Mouse (Mus musculus) forebrain, embryonic 13.5 days (tissue): ENCODE measurements around the gene Pigu. TPM values are rescaled to one million over a fixed set of nuclear protein-coding genes. Genes with fewer than 3 reads are reported as not detected.

Source experiments
- ATAC-seq: fragments of 200-750 bp; cut with Nextera tagmentation; 2 replicates; pipeline ENCODE4 v1.8.0; 2017
- H3K27ac ChIP-seq: fragments of 300-500 bp; sonication (generic); 2 replicates; pipeline ENCODE4 v1.5.1; 2015; ENCODE audit warnings: inconsistent platforms, mild to moderate bottlenecking, moderate library complexity
- H3K27me3 ChIP-seq: fragments of 300-500 bp; sonication (generic); 2 replicates; pipeline ENCODE4 v1.6.1; 2015; ENCODE audit warnings: mild to moderate bottlenecking, inconsistent platforms
- H3K36me3 ChIP-seq: fragments of 300-500 bp; sonication (generic); 2 replicates; pipeline ENCODE4 v1.6.1; 2015; ENCODE audit warnings: mild to moderate bottlenecking, inconsistent platforms; ENCODE audit not compliant: poor library complexity, severe bottlenecking
- H3K4me1 ChIP-seq: fragments of 300-500 bp; sonication (generic); 2 replicates; pipeline ENCODE4 v1.6.1; 2015; ENCODE audit warnings: inconsistent platforms
- H3K4me2 ChIP-seq: fragments of 300-500 bp; sonication (generic); 2 replicates; pipeline ENCODE4 v1.6.1; 2015; ENCODE audit warnings: inconsistent platforms, mild to moderate bottlenecking, moderate library complexity
- H3K4me3 ChIP-seq: fragments of 300-500 bp; sonication (generic); 2 replicates; pipeline ENCODE4 v1.5.1; 2015; ENCODE audit warnings: mild to moderate bottlenecking, inconsistent platforms
- H3K9ac ChIP-seq: fragments of 300-500 bp; sonication (generic); 2 replicates; pipeline ENCODE4 v1.6.1; 2015; ENCODE audit warnings: mild to moderate bottlenecking, inconsistent platforms
- H3K9me3 ChIP-seq: fragments of 300-500 bp; sonication (generic); replicated peaks from 2 replicates; pipeline ENCODE4 v1.6.1; 2016; ENCODE audit warnings: inconsistent platforms
- WGBS: fragments of 180-500 bp; shearing (Covaris S2); methylation state at CpG from one replicate; pipeline ENCODE4 v1.1.7; 2015; 5-methylcytosine and 5-hydroxymethylcytosine counted together
- polyA plus RNA-seq: library from polyadenylated mRNA; unstranded; fragments of >200 nt; fragmentation: Nextera tagmentation; extraction: Ambion mirVana; gene quantifications from 2 replicates; pipeline ENCODE4 v1.2.1, GENCODE M21; 2015

Pigu gene
- polyA plus RNA-seq, 1 experiment from 2014 or later: 44.6 TPM

DNA sequence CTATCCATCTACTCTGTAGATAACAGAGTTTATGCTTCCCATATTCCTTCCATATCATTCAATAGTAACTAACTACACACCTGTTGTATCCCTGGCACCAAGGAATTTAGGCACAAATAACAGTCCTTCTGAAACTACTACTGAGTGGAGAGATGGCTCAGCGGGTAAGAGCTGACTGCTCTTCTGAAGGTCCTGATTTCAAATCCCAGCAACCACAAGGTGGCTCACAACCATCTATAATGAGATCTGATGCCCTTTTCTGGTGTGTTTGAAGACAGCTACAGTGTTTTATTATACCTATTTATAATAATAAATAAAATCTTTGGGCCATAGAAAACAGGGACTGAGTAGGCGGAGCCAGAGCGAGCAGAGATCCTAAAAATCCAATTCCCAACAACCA, 2.8 kb downstream of the Pigu start:
- no peaks in the 10 kb centered on the region for H3K9me3 ChIP-seq
- 91% methylated on average over 3 of the region's 3 CpGs for WGBS
- no peak for ATAC-seq
- peaks cover 14% of the 10 kb centered on the region for H3K4me1 ChIP-seq
- H3K9ac ChIP-seq: no peak overlapping the region
- no peak overlapping the region for H3K4me2 ChIP-seq
- no peaks in the 10 kb centered on the region for H3K27me3 ChIP-seq
- no peaks in the 10 kb centered on the region for H3K36me3 ChIP-seq
- H3K27ac ChIP-seq: no peak overlapping the region
- H3K4me3 ChIP-seq: no peak overlapping the region

DNA sequence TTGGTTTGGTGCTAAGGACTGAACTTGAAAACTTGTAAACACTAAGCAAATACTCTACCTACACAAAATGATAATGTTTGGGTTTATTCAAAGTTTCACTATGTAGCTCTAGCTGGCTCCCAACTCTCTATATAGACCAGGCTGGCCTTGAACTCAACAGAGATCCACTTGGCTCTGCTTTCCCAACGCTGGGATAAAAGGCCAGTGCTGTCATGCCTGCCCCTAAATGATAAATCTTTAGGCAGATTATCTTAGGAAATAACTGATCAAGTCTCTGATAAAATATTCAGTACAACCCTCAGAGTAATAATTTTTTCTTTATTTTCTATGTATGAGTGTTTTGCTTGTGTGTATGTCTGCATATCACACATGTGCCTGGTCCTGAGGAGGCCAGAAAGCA, 10.6 kb downstream of the Pigu start:
- Histone ChIP-seq H3K36me3 (peaks cover 24% of the 10 kb centered on the region; the same call in 1 of the 2 replicates), H3K27me3 (no peaks in the 10 kb centered on the region), H3K9me3 (no peaks in the 10 kb centered on the region), H3K9ac (no peak overlapping the region), H3K27ac (no peak overlapping the region), H3K4me3 (no peak overlapping the region), H3K4me2 (no peak overlapping the region), H3K4me1 (no peaks in the 10 kb centered on the region)
- WGBS: 76% methylated on average over 1 of the region's 1 CpGs
- ATAC-seq: no peak

DNA sequence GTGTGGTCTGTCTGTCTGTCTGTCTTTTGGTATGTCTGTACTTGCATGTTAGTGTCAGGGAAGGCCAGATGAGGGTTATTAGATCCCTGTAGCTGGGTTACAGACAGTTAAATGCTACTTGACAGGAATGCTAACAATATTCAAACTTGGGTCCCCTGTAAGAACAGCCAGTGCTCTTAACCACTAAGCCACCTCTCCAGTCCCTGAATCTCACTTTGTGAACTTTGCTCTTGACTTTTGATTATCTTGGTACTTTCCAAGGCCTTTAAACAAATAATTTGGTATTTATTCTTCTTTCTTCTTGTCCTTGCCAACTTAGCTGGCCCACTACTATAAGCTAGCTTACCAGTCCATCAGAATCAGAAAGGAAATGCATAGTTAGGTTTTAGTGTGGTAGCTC, 17.1 kb downstream of the Pigu start:
- no peak overlapping the region for H3K4me3 ChIP-seq

DNA sequence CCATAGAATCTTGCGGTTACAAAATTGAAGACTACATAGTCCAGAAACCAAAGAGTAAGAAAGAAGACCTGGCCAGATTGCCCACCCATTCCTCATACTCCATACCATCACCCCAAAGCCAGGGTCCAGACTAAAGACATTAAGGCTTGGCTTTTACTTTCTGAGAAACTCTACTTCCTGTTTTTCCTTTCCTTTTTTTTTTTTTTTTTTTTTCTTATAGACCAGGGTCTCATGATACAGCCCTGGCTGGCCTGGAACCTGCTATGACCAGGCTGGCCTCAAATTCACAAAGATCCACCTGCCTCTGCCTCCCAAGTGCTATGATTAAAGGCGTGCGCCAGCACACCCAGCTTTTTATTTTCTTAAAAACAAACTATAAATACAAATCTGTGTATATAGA, 21.0 kb downstream of the Pigu start:
- H3K9me3 ChIP-seq: no peaks in the 10 kb centered on the region
- H3K9ac ChIP-seq: no peak overlapping the region
- 97% methylated on average over 3 of the region's 3 CpGs for WGBS
- H3K27me3 ChIP-seq: no peaks in the 10 kb centered on the region
- no peaks in the 10 kb centered on the region for H3K4me1 ChIP-seq
- H3K27ac ChIP-seq: no peak overlapping the region
- no peak overlapping the region for H3K4me3 ChIP-seq
- H3K4me2 ChIP-seq: no peak overlapping the region
- no peak for ATAC-seq
- peaks cover 35% of the 10 kb centered on the region for H3K36me3 ChIP-seq

More for the DNA sequence above, 17.1 kb downstream of the Pigu start:
- no peaks in the 10 kb centered on the region for H3K27me3 ChIP-seq
- no peaks in the 10 kb centered on the region for H3K9me3 ChIP-seq
- no peak overlapping the region for H3K4me2 ChIP-seq
- ATAC-seq: no peak
- no peak overlapping the region for H3K9ac ChIP-seq
- no peaks in the 10 kb centered on the region for H3K4me1 ChIP-seq
- peaks cover 28% of the 10 kb centered on the region for H3K36me3 ChIP-seq
- H3K27ac ChIP-seq: no peak overlapping the region

DNA sequence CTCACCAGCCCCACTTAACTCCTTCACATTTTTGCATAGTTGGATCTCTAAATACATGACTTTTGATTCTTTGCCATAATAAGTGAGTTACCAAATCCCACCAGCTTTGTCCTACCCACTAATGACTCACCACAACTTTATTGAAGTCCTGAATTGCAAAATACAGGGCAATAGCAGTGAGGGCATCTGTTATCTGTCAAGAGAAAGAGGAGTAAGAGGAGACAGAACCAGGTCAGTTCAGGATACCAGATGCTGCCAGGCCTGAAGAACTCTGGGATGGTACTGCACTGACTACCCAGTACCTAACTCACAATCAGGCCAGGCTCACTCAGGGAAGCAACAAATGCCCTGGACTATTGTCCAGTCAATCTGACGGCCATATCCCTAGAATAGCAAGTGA, 22.0 kb downstream of the Pigu start:
- no peaks in the 10 kb centered on the region for H3K27me3 ChIP-seq
- H3K4me2 ChIP-seq: no peak overlapping the region
- 81% methylated on average over 1 of the region's 1 CpGs for WGBS
- no peak overlapping the region for H3K4me3 ChIP-seq
- no peaks in the 10 kb centered on the region for H3K4me1 ChIP-seq
- no peaks in the 10 kb centered on the region for H3K9me3 ChIP-seq
- no peak for ATAC-seq
- H3K9ac ChIP-seq: no peak overlapping the region
- peaks cover 44% of the 10 kb centered on the region for H3K36me3 ChIP-seq
- H3K27ac ChIP-seq: no peak overlapping the region

DNA sequence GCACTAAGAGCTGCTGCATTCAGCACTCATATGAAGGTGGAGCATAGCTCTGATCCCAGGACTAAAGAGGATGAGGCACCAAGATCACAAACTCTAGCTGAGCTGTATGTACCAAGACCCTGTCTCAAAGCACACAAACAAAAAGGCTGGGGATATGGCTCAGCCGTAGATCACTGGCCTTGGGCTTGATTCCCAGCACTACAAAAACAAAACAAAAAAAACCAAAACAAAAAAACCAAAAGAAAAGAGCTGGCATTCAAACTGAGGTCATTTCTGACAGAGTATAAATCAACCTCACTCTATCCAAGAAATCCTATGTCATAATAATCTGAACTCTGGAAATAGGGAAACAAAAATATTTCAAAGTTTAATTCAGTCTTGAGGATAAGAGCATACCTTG, 23.8 kb downstream of the Pigu start:
- no peak overlapping the region for H3K27ac ChIP-seq
- peaks cover 51% of the 10 kb centered on the region for H3K36me3 ChIP-seq
- H3K4me2 ChIP-seq: no peak overlapping the region
- no peaks in the 10 kb centered on the region for H3K4me1 ChIP-seq
- no peak overlapping the region for H3K9ac ChIP-seq
- WGBS: 88% methylated on average over 1 of the region's 1 CpGs
- no peaks in the 10 kb centered on the region for H3K27me3 ChIP-seq
- H3K4me3 ChIP-seq: no peak overlapping the region
- H3K9me3 ChIP-seq: no peaks in the 10 kb centered on the region
- ATAC-seq: no peak

DNA sequence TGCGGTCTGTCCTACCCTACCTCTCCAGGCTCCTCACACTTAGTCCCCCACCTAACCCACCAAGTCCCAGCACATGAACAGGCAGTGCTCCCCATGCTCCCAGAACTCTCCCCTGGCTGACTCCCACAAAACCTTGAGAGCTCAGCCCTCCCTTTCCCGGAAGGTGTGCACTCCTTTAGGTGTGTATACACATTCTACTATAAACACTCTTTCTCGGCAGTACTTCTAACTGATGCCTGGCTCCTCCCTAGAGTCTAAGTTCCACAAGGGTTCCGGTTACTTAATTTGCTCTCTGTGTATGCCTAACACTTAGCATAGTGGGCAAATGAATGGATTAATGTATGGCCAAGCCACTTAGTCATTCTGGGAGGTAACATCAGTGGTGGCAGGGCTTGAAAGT, 25.9 kb downstream of the Pigu start:
- no peak for ATAC-seq
- Histone ChIP-seq H3K9me3 (no peaks in the 10 kb centered on the region), H3K36me3 (peaks cover 65% of the 10 kb centered on the region), H3K27me3 (no peaks in the 10 kb centered on the region), H3K27ac (no peak overlapping the region), H3K4me2 (no peak overlapping the region), H3K9ac (no peak overlapping the region), H3K4me1 (no peaks in the 10 kb centered on the region), H3K4me3 (no peak overlapping the region)
- WGBS: 94% methylated on average over 4 of the region's 4 CpGs

DNA sequence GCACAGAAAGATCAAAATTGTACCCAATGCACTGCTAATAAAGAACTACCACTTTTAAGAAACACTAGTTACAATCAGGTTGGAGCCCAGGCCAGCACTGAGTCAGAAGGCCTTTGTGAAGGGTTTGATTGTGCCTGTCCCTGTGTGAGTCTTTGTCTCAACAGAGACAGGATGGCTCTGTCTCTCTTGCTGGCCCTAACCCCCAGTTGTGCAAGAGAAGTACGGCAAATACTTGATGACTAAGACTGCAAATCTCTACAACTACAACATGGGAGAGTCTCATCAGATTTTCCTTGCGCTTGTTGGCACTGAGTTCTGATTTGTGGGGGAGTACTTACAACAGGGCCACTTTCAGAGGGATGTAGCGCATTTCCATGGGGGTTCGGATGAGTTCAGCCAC, 26.4 kb downstream of the Pigu start:
- 95% methylated on average over 4 of the region's 4 CpGs for WGBS
- Histone ChIP-seq H3K4me1 (no peaks in the 10 kb centered on the region), H3K4me2 (no peak overlapping the region), H3K9me3 (no peaks in the 10 kb centered on the region), H3K36me3 (peaks cover 68% of the 10 kb centered on the region), H3K9ac (no peak overlapping the region), H3K27me3 (no peaks in the 10 kb centered on the region), H3K27ac (no peak overlapping the region), H3K4me3 (no peak overlapping the region)
- ATAC-seq: no peak

DNA sequence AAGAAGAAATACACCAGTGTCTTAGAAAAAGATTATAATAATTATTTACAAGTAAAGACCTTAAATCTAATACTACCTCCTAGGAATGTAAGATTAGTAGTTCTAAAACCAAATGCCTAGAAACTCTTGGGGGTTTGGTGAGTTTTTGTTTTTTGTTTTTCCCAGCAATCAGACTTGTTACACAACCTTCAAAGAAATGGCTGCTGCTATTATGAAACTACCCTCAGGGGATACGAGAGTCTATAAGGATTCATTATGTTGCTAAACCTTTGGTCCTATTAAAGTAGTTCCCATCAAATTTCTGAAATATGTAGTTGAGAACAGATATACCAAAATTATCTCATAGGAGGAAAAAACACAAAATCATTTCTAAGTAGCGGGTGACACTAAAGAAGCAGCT, 27.5 kb downstream of the Pigu start:
- no peak overlapping the region for H3K4me2 ChIP-seq
- no peaks in the 10 kb centered on the region for H3K4me1 ChIP-seq
- no peak overlapping the region for H3K4me3 ChIP-seq
- H3K9me3 ChIP-seq: no peaks in the 10 kb centered on the region
- H3K9ac ChIP-seq: no peak overlapping the region
- ATAC-seq: no peak
- no peaks in the 10 kb centered on the region for H3K27me3 ChIP-seq
- H3K27ac ChIP-seq: no peak overlapping the region
- peaks cover 63% of the 10 kb centered on the region for H3K36me3 ChIP-seq
- 93% methylated on average over 2 of the region's 2 CpGs for WGBS

DNA sequence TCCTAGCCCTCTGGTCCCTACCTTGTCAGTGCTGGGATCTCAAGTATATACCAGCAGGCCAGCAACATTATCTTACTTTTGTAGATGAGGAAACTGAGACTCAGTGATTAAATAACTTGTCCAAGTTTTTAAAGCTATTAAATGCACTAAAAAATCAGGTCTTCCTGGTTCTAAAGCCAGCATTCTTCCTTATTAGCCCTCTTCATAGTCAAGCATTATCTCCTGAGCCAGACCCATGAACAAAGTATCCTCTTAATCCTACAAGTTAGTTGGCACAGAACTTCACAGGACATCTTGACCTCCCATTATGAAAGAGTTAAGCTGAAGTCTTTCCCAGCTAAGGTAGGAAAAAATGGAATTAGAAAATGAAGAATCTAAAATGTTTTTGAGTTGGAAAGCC, 28.3 kb downstream of the Pigu start:
- Histone ChIP-seq H3K27me3 (no peaks in the 10 kb centered on the region), H3K4me1 (no peaks in the 10 kb centered on the region), H3K4me3 (no peak overlapping the region), H3K36me3 (peaks cover 55% of the 10 kb centered on the region), H3K4me2 (no peak overlapping the region), H3K27ac (no peak overlapping the region), H3K9me3 (no peaks in the 10 kb centered on the region), H3K9ac (no peak overlapping the region)
- ATAC-seq: no peak

DNA sequence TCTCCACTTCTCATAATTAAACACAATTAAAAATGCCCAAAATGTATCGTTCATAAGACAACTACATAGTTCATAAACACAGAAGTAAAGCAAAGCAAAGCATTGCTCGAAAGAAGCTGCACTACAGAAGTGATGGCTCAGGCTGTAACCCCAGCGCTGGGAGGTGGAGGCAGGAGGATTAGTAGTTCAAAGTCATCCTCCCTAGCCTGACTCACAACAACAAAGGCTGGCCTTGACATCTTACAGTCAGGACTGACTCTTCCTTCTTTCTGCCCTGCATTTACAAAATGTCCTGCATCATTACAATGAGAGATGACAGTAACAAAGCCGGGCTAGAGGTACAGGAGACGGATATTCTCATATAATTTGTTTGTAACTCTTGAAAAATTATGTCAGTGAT, 29.3 kb downstream of the Pigu start:
- WGBS: 93% methylated on average over 5 of the region's 5 CpGs
- Histone ChIP-seq H3K9ac (no peak overlapping the region), H3K27ac (no peak overlapping the region), H3K27me3 (no peaks in the 10 kb centered on the region), H3K4me1 (no peaks in the 10 kb centered on the region), H3K4me3 (no peak overlapping the region), H3K36me3 (peaks cover 54% of the 10 kb centered on the region), H3K4me2 (no peak overlapping the region), H3K9me3 (no peaks in the 10 kb centered on the region)
- no peak for ATAC-seq

DNA sequence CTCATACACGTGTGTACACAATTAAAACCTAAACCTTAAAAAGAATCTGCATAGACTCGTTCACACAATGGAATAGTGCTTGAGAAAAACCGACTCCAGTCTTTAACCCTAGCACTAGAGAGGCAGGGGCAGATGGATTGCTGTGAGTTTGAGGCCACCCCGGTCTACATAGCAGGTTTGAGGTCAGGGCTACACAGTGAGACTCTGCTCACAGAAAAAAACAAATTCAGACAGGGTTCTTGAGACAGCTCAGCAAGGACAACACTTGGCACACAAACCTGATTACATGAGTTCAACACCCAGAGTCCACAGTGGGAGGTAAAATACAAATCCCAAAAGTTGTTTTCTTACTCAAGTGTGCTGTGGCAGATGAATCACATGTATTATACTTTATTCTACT, 31.2 kb downstream of the Pigu start:
- Histone ChIP-seq H3K36me3 (peaks cover 51% of the 10 kb centered on the region), H3K4me1 (no peaks in the 10 kb centered on the region), H3K9me3 (no peaks in the 10 kb centered on the region), H3K27ac (no peak overlapping the region), H3K4me2 (no peak overlapping the region), H3K27me3 (no peaks in the 10 kb centered on the region), H3K4me3 (no peak overlapping the region), H3K9ac (no peak overlapping the region)
- WGBS: 81% methylated on average over 4 of the region's 4 CpGs
- ATAC-seq: no peak

DNA sequence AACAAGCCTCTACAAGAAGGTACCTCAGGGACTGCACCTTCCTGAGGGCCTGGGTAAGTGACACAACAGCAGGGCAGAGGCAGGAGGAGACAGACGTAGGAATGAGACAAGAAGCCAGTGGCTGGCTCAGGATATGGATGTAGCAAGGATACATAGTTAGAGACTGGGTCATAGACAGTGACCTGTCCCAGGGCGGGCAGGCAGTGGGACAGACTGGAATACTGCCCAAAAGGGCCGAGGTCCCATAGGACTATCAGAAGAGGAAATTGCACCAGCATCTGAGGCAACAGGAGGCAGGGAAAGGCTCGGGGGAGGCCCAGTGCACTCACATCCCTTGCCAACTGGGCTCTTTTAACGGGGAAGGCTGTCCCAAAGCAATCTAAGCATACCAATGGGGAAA, 36.6 kb downstream of the Pigu start:
- Histone ChIP-seq H3K36me3 (peaks cover 36% of the 10 kb centered on the region), H3K4me1 (no peaks in the 10 kb centered on the region), H3K4me2 (no peak overlapping the region), H3K27me3 (no peaks in the 10 kb centered on the region), H3K9ac (no peak overlapping the region), H3K9me3 (no peaks in the 10 kb centered on the region), H3K27ac (no peak overlapping the region), H3K4me3 (no peak overlapping the region)
- ATAC-seq: no peak
- WGBS: 84% methylated on average over 5 of the region's 5 CpGs
